Mouse (Mus musculus): Measurements from ENCODE around the gene Rac3. TPM values are rescaled to one million over a fixed set of nuclear protein-coding genes. Genes with fewer than 3 reads are reported as not detected.

Gene Rac3
- polyA plus RNA-seq, 1 experiment from 2014 or later, result 56.4 TPM

DNA sequence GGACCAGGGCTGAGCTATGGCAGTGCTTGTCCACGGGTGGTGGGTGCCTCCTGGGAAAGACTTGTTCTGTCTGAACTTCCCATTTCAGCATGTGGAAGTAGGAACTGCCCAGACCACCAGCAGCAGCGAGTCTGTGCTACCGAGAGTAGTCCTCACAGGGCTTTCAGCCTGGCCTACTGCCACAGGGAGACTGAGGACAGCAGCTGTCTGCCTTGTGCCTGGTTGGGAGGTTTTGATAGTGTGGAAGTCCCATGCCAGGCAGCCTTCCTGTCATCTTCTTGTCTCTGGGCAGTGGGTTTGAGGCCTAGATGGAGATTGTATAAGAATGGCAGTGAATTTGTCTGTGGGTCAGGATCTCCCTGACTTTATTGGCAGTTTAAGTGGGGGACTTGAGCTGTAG lies 31.9 kb upstream of the Rac3 start:
- 82% methylated on average over 3 of the region's 3 CpGs for WGBS
- H3K27ac ChIP-seq, result no peak overlapping the region
- no peak overlapping the region for H3K4me3 ChIP-seq
- H3K36me3 ChIP-seq, result peaks cover 61% of the 10 kb centered on the region
- H3K9me3 ChIP-seq, result no peaks in the 10 kb centered on the region
- no peak overlapping the region for H3K9ac ChIP-seq
- no peak for ATAC-seq (ENCODE audit: insufficient number of reproducible peaks, low FRiP score, low TSS enrichment, low read depth)
- no peaks in the 10 kb centered on the region for H3K27me3 ChIP-seq
- H3K4me1 ChIP-seq, result 0 out of 2 replicates have a peak, but pooled peaks cover 8% of the 10 kb centered on the region
- no peak overlapping the region for H3K4me2 ChIP-seq

DNA sequence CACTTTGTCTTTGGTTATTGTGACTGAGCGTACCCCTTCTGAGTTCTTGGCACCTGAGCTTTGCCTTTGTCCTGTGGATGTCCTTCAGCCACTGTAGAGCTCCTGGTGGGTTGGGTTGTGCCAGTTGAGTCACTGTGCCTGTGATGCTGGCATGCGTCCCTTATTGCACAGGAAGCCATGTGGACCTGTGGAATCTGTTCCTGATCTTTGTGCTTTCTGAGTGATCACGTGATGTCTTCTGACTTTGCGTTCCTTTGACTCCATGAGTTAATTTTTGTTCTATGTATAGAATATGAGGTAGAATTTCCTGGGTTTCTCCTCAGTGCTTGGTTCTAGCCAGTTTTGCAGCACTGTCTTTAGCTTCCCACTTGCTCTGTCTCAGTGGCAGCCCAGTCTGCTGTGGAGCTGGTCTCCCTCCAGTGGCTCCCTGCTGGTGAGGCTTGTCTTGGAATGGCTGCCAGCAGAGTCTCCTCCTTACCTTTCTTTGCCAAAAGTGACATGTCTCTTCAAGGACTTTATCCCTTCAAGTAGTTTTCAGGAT lies 28.7 kb upstream of the Rac3 start:
- Histone ChIP-seq H3K27ac (no peak overlapping the region), H3K4me3 (no peak overlapping the region), H3K36me3 (peaks cover 45% of the 10 kb centered on the region), H3K4me2 (no peak overlapping the region), H3K27me3 (no peaks in the 10 kb centered on the region), H3K9me3 (no peaks in the 10 kb centered on the region), H3K9ac (no peak overlapping the region), H3K4me1 (peaks cover 20% of the 10 kb centered on the region)
- WGBS, result 78% methylated on average over 4 of the region's 4 CpGs
- ATAC-seq (ENCODE audit: insufficient number of reproducible peaks, low FRiP score, low TSS enrichment, low read depth), result no peak

DNA sequence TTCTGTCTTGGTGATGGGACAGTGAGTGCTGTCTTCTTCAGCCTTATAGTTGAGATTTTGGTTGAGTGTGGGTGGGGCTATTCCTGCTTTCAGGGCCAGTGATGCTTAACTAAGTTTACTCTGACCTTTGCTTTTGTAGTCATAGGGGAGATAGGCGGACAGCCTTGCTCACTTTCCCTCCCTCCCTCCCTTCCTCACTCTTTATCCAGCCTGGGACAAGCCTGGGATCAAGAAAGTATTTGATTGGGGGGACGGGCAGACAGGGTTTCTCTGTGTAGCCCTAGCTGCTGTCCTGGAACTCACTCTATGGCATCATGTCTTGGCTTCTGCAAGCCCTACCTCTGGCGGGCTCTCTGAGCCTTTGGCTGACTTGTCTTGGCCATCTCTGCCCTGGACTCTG lies 27.8 kb upstream of the Rac3 start:
- no peak for ATAC-seq (ENCODE audit: insufficient number of reproducible peaks, low FRiP score, low TSS enrichment, low read depth)
- Histone ChIP-seq H3K27ac (no peak overlapping the region), H3K9me3 (no peaks in the 10 kb centered on the region), H3K27me3 (no peaks in the 10 kb centered on the region), H3K9ac (no peak overlapping the region), H3K4me2 (no peak overlapping the region), H3K4me1 (peaks cover 29% of the 10 kb centered on the region), H3K36me3 (peaks cover 42% of the 10 kb centered on the region), H3K4me3 (no peak overlapping the region)
- WGBS, result 79% methylated on average over 3 of the region's 3 CpGs

DNA sequence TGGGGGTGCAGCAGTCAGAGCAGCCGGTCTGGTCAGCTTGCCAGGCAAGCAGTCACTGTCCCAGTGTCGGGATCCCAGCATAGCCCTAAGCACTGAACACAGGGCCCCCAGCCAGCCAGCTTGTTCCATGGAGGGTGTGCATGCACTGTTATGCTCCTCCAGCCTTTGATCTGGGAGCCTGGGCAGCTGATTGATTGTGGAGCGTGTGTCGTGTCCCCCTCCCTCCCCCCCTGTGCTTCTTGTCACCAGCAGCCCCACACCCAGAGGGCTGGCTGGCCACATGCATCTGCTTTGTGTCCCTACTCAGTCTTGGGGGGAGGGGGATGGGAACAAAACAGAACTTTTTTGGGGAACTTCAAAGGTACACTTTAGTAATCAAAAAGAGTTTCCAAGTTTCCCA lies 26.1 kb upstream of the Rac3 start:
- no peak overlapping the region for H3K9ac ChIP-seq
- peak overlapping the region; percentile 57 for H3K27ac ChIP-seq
- no peak overlapping the region for H3K4me3 ChIP-seq
- H3K36me3 ChIP-seq, result peaks cover 39% of the 10 kb centered on the region
- peak; percentile 35; the same call in 1 of the 2 replicates for ATAC-seq (ENCODE audit: insufficient number of reproducible peaks, low FRiP score, low TSS enrichment, low read depth)
- WGBS, result 13% methylated on average over 4 of the region's 4 CpGs
- H3K27me3 ChIP-seq, result no peaks in the 10 kb centered on the region
- H3K4me1 ChIP-seq, result peaks cover 30% of the 10 kb centered on the region
- no peaks in the 10 kb centered on the region for H3K9me3 ChIP-seq
- no peak overlapping the region for H3K4me2 ChIP-seq

DNA sequence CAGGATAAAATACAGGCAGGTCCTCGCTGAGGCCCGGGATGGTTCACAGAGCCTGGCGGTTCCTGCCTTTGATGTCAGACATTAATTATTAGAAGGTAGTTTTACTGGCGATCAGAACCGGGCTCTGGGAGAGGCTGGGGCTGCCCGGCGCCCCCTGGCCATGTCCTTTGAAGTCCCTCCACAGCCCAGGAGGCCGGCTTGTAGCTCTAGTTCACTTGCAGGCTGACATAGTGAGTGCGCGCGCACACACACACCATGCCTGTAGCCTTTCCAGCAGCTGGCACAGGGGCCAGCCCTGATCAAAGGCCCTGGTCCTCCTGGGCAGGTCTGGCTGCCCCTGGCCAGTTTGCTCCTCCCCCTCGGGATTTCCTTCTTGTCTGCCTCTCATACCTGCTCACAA lies 25.6 kb upstream of the Rac3 start:
- Histone ChIP-seq H3K27me3 (no peaks in the 10 kb centered on the region), H3K9me3 (no peaks in the 10 kb centered on the region), H3K4me3 (no peak overlapping the region), H3K36me3 (peaks cover 34% of the 10 kb centered on the region), H3K27ac (peak overlapping the region; percentile 57; the same call in 1 of the 2 replicates), H3K9ac (no peak overlapping the region), H3K4me2 (no peak overlapping the region), H3K4me1 (peaks cover 30% of the 10 kb centered on the region)
- WGBS, result 20% methylated on average over 12 of the region's 12 CpGs
- peak; percentile 7; the same call in 1 of the 2 replicates for ATAC-seq (ENCODE audit: insufficient number of reproducible peaks, low FRiP score, low TSS enrichment, low read depth)

DNA sequence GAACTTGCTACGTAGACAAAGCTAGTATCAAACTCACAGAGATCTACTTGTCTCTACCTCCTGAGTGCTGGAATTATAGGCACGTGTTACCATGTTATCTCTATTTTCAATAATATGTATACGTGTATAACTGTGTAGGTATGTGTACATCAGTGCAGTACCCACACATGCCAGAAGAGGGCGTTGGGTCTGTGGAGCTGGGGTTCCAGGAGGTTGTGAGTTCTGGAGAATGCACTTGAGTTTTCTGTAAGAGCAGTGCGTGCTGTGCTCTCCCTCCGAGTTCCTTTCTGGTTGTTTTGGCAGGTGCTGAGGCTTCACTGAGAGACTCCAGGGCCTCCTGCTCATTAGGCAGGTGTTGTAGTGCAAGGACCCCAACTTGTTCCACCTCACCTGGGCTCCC lies 24.7 kb upstream of the Rac3 start:
- H3K27me3 ChIP-seq, result no peaks in the 10 kb centered on the region
- H3K4me3 ChIP-seq, result no peak overlapping the region
- no peaks in the 10 kb centered on the region for H3K9me3 ChIP-seq
- no peak overlapping the region for H3K9ac ChIP-seq
- ATAC-seq (ENCODE audit: insufficient number of reproducible peaks, low FRiP score, low TSS enrichment, low read depth), result no peak
- H3K4me2 ChIP-seq, result no peak overlapping the region
- 88% methylated on average over 6 of the region's 6 CpGs for WGBS
- no peak overlapping the region for H3K27ac ChIP-seq
- H3K4me1 ChIP-seq, result peaks cover 30% of the 10 kb centered on the region
- H3K36me3 ChIP-seq, result peaks cover 35% of the 10 kb centered on the region

DNA sequence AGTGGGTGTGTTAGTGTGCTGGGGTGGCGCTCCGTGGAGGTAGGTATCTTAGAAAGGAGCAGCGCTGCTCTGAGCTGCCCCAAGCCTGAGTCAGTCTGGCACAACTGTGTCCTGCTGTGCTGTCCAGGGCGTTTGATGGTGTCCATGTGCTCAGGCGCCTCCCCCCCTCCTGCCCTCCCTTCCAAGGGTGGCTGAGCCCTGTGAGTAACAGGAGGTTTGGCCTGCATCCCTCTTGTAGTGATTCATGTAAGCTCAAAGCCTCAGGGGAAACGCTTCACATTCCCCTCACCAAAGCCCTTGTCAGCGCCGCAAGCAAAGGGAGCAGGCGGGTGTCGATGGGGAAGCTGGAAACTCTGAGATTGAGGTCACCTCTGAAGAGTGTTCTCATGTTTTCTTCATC lies 23.5 kb upstream of the Rac3 start:
- ATAC-seq (ENCODE audit: insufficient number of reproducible peaks, low FRiP score, low TSS enrichment, low read depth), result no peak
- Histone ChIP-seq H3K36me3 (peaks cover 42% of the 10 kb centered on the region), H3K9me3 (no peaks in the 10 kb centered on the region), H3K27me3 (no peaks in the 10 kb centered on the region), H3K4me2 (no peak overlapping the region), H3K4me3 (no peak overlapping the region), H3K9ac (no peak overlapping the region), H3K27ac (no peak overlapping the region), H3K4me1 (peaks cover 30% of the 10 kb centered on the region)
- WGBS, result 34% methylated on average over 10 of the region's 10 CpGs

DNA sequence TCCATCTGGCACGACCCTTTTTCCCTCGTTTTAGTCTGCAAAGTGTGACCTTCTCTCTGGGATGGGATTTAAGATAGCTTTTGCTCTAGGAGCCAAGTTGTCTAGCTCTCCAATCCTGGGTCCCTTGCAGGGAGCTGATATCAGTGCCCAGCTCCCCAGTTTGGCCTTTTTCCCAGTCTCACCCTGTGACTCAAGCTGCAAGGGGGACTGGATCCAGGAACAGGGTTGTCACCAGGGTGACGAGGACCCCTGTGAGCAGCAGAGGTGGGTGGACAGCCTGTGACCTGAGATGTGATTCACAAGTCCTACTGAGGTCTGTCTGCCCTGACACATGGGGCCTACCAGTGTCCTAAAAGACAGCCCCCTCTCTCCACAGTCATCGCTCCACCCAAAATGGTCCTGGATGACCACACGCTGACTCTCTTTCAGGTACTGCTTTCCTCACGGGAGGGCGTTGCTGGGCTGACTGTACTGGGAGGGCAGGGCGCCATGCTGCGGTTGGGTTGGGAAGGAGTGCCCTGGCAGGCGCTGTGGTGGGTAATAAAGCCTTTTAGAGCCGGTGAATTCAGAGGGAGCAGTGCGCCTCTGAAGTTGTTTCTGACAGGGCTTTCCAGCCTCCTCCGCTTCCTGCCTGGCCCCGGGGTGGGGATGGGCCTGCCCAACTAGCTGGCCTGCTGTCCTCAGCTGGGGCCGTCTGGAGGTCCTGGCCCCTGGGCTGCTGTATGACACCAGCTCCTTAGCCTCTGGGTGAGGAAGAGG lies 17.4 kb upstream of the Rac3 start:
- Histone ChIP-seq H3K27me3 (no peaks in the 10 kb centered on the region), H3K9ac (0 out of 2 replicates have a peak overlapping the region, but pooled peaks have one; percentile 0), H3K36me3 (peaks cover 31% of the 10 kb centered on the region), H3K4me3 (no peak overlapping the region), H3K4me1 (peaks cover 56% of the 10 kb centered on the region), H3K9me3 (no peaks in the 10 kb centered on the region), H3K27ac (peak overlapping the region; percentile 39), H3K4me2 (no peak overlapping the region)
- peak; percentile 32; the same call in 1 of the 2 replicates for ATAC-seq (ENCODE audit: insufficient number of reproducible peaks, low FRiP score, low TSS enrichment, low read depth)
- WGBS, result 30% methylated on average over 15 of the region's 15 CpGs

DNA sequence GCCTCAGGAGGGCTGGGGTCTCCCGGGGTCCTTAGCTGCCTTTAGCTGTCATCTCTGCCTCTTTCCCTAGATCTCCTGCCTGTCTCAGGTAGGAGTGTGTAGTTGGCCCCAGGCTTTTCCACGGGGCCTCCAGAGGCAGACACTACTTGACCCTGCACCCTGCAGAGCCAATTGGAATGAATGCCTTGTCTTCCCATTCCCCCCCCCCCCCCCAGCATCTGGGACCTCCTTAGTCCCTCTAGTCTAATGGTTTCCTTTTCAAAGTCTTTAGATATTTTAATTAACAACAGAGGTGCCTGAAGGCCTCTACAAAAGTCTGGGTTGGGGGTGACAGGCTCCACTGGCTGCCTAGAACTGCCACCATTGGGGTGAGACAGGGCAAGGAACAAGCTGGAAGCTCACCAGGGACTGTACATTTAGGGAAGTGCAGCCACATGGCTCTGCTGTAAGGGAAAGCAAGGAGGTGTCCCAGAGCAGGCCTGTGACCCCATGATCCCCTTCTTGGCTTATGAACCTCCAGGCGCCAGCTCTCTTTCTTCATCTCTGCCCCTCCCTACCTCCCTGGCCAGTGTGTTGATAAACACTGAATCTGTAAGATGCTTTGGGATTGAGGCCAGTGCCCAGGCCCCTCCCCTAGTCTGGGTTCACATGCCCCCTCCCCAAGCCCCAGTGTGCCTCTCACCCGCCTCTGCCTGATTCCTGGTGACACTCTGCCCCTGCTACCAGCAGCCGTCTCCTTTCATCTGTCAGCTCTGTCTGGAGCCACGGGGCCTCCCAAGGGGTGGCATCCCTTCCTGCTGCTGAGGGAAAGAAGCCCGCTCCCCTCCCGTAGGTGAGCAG lies 16.6 kb upstream of the Rac3 start:
- 0 out of 2 replicates have a peak overlapping the region, but pooled peaks have one; percentile 15 for H3K9ac ChIP-seq
- ATAC-seq (ENCODE audit: insufficient number of reproducible peaks, low FRiP score, low TSS enrichment, low read depth), result no peak
- H3K36me3 ChIP-seq, result peaks cover 34% of the 10 kb centered on the region
- WGBS, result 26% methylated on average over 8 of the region's 8 CpGs
- H3K4me2 ChIP-seq, result no peak overlapping the region
- no peaks in the 10 kb centered on the region for H3K9me3 ChIP-seq
- H3K4me3 ChIP-seq, result no peak overlapping the region
- no peaks in the 10 kb centered on the region for H3K27me3 ChIP-seq
- peaks cover 59% of the 10 kb centered on the region for H3K4me1 ChIP-seq
- H3K27ac ChIP-seq, result peak overlapping the region; percentile 39

DNA sequence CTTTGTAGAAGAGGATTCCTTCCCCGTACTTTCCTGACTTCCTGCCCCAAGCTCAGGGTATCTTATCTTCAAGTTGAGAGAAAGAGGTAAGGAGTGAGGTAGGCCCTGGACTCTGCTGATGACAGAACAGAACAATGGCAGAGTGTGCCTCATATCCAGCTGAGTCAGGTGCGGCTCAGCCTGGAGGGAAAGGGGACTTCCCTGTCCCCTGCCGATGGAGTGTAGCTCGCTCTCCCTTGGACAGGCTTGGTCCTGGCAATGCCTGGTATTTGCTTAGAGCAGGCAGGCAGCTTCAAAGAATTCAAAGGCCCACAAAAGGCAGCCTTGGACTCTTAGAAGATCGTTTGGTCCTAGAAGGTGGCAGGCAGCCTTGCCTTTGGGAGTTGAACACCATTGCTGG lies 15.2 kb upstream of the Rac3 start:
- H3K4me2 ChIP-seq, result no peak overlapping the region
- H3K4me3 ChIP-seq, result no peak overlapping the region
- 59% methylated on average over 5 of the region's 5 CpGs for WGBS
- ATAC-seq (ENCODE audit: insufficient number of reproducible peaks, low FRiP score, low TSS enrichment, low read depth), result no peak
- peaks cover 65% of the 10 kb centered on the region for H3K4me1 ChIP-seq
- H3K9ac ChIP-seq, result no peak overlapping the region
- H3K9me3 ChIP-seq, result no peaks in the 10 kb centered on the region
- peaks cover 38% of the 10 kb centered on the region for H3K36me3 ChIP-seq
- H3K27me3 ChIP-seq, result no peaks in the 10 kb centered on the region
- peak overlapping the region; percentile 58 for H3K27ac ChIP-seq

DNA sequence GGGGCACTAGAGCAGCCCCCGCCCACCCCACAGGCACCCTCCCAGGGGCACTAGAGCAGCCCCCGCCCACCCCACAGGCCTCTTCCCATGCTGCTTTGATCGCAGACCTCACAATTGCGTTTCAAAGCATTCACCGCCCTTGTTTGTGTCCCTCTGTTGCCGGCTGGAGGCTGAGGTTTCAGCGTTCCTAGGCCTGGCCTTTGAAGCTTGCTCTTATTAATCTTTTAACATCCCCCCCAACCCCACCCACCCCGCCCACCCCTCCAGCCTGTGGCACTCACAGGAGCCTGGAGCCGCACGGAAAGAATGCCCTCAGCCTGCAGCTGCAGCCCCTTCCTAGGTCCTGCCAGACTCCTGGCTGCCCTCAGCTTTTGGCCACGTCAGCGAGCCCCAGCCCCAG lies 14.0 kb upstream of the Rac3 start:
- H3K9ac ChIP-seq, result no peak overlapping the region
- peak overlapping the region; percentile 58 for H3K27ac ChIP-seq
- H3K4me1 ChIP-seq, result peaks cover 73% of the 10 kb centered on the region
- no peak overlapping the region for H3K4me2 ChIP-seq
- no peak overlapping the region for H3K4me3 ChIP-seq
- no peaks in the 10 kb centered on the region for H3K9me3 ChIP-seq
- WGBS, result 8% methylated on average over 11 of the region's 12 CpGs
- ATAC-seq (ENCODE audit: insufficient number of reproducible peaks, low FRiP score, low TSS enrichment, low read depth), result no peak
- peaks cover 30% of the 10 kb centered on the region for H3K36me3 ChIP-seq
- no peaks in the 10 kb centered on the region for H3K27me3 ChIP-seq

DNA sequence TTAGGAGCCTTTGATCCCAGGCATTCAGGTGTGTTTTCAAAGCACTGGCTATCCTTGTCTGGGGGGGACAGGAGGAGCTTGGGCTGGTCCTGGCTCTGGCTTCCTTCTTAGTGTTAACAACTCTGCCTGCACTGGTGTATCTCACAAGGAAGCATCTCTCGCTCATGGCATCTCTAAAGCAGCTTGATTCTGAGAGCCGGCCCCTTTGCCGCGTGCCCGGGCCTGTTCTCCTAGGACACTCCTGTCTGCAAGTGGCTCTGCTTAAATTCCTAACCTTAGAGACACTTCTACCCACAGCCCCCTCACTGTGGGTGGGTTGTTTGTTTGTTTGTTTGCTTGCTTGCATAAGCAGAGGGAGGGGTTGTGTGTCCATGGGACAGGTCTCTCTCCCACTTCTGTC lies 13.3 kb upstream of the Rac3 start:
- no peak for ATAC-seq (ENCODE audit: insufficient number of reproducible peaks, low FRiP score, low TSS enrichment, low read depth)
- no peak overlapping the region for H3K4me3 ChIP-seq
- H3K4me2 ChIP-seq, result no peak overlapping the region
- H3K27ac ChIP-seq, result peak overlapping the region; percentile 58
- H3K9me3 ChIP-seq, result no peaks in the 10 kb centered on the region
- no peak overlapping the region for H3K9ac ChIP-seq
- 27% methylated on average over 5 of the region's 5 CpGs for WGBS
- H3K4me1 ChIP-seq, result peaks cover 80% of the 10 kb centered on the region
- peaks cover 26% of the 10 kb centered on the region for H3K36me3 ChIP-seq
- no peaks in the 10 kb centered on the region for H3K27me3 ChIP-seq
